Mouse (Mus musculus) c-Kit-positive CD71-positive TER-119-negative erythroid progenitor cells, embryonic 14.5 days (primary cell): ENCODE results near the gene Itpk1.
"Not testable (repeated sequence)": the region's sequence is repeated elsewhere in the genome, so short reads cannot be mapped to it uniquely, and the experiment has no call there.

Experiments used
- DNase-seq: peaks from one replicate; pipeline ENCODE4 v3.0.0-alpha.2; 2013; ENCODE audit warnings: low read depth

Gene Itpk1

GRCm38 (mm10) chr12:102661772-102662171, 43.0 kb downstream of the Itpk1 start:
- DNase-seq = no peak

- DNase-seq = no peak
Measured at GRCm38 (mm10) chr12:102660906-102661651, 43.7 kb downstream of the Itpk1 start.

DNA sequence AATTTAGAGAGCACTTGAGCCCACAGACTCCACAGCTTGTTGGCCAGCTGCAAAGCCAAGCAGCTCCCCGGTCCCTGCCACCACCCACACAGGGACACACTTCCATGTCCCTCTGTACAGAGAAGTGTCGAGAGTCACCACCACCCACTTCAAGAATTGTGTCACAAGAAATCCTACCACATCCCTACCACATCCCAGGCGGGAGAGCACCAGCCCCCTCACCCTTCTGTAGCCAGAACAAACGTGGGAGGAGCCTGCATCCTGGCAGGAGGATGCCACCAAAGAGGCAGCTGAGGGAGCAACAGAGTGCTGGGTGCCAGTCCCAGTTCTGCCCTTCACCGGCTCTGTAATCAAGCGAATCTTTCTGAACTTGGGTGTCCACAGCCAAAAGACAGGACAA, 51.7 kb downstream of the Itpk1 start:
- no peak for DNase-seq

DNA sequence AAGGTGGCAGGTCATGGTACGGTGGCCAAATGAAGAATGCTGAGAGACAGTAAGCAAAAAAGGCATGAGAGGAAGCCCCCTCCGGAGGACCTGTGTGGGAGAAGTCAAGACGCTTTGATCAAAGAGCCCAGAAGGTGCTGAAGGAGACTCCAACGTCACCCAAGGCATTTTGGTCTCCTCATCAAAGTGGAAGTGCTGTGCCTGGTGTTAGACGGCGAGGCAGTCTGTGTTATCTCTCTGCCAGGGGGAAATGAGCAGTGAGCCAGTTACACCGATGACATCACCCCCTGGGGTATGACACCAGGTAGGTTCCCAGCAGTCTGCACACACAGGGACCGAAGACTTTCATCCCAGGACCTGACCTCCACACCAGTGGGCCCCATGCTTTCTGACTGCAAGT, 52.3 kb downstream of the Itpk1 start:
- no peak for DNase-seq

- DNase-seq = no peak
Measured at GRCm38 (mm10) chr12:102651871-102652270, 52.9 kb downstream of the Itpk1 start.

DNA sequence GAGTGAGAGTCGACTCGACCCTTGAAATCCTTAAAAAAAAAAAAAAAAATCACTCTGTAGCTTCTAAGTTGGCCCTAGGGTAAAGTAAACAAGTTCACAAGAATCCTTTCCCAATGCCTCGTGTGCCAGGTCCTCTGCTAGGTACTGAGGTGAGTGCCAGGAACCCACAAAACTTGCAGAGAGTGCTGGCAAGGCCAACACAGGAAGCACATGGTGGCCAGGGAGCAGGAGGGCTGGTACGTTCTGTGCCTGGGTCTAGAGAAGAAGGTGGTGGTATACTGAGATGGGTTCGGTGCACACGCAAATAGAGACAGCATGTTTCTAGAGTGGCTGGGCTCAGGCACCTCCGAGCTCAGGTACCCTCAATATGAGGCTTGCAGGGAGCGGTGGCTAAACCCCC, 53.3 kb downstream of the Itpk1 start:
- no peak for DNase-seq

DNA sequence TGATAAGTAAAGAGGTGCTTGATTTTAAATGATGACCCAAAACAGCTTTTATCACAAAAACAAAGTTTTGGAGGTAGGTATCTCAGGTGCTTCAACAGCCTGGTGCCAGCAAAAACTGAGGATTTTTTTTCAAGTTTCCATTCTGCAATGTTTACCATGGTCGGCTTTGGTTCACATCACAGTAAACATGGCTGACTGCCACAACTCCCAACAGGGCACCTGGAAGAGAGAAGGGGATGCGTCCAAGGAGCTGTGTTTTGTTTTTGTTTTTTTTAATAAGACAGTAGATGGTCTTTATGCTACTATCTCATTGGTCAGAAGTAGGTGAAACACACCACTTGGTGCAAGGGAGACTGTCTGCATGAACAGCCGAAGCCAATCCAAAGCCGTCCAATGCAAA, 54.1 kb downstream of the Itpk1 start:
- DNase-seq = no peak

DNA sequence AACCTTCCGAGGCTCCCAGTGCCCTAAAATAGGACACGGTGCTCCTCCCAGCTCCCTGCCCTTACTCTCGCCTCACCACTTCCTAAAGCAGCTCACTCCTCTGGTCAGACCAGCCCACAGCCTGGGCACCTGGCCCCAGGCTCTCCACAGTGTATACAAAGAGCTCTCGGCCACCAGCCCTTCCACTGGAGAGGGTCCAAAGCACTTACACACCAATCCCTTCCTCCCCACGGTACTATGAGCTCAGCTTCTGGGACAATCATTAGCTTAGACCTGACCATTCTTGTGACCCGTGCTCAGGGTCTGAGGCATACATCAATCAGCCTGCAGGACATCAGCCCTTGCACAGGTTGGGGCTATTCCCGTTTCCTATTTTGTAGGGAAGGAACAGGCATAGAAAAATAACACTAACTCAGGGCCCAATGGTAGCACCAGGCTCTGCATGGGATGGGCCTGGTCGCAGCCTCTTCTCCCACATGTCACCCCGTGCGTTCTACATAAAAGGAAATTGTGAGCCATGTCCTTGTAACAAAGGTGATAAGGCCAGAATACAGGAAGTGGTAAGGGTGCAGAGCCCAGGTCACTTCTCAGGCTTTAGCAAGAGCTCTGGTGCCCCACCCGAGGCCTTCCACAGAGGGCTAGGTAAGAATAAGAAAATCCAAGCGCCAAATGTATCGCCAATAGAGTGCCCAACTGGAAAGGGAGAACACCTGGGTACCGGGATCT, 56.7 kb downstream of the Itpk1 start:
- DNase-seq = no peak

DNA sequence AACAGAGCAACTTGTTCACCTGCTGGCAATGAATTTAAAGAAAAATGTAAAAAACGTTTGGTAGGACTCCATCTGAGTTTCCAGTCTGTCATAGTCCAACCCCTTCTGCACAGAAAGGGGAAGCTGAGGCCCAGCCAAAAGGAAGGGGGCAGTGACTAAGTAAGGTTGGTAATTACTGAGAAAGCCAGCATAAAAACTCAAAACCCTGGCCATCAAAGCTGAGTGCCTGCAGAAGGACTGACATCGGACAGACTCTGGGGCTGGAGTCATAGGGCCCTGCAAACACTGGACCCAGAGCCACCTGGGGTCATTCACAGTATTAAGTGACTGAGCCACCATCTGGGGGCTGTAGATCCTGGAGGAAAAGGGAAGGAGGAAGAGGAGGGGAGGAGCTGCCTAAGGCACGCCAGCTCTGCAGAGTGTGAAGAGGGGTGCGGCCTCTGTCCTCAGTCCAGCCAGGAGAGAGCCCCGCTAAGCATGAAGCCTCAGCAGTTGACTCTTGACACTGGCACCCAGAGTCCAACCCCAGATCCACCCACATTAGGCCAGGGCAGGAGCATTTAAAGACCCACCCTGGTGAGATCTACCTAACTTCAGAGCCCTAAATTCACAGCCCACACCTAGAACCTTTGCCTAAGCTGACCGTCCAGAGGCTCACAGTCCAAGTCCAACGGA, 58.0 kb downstream of the Itpk1 start:
- DNase-seq = no peak

DNA sequence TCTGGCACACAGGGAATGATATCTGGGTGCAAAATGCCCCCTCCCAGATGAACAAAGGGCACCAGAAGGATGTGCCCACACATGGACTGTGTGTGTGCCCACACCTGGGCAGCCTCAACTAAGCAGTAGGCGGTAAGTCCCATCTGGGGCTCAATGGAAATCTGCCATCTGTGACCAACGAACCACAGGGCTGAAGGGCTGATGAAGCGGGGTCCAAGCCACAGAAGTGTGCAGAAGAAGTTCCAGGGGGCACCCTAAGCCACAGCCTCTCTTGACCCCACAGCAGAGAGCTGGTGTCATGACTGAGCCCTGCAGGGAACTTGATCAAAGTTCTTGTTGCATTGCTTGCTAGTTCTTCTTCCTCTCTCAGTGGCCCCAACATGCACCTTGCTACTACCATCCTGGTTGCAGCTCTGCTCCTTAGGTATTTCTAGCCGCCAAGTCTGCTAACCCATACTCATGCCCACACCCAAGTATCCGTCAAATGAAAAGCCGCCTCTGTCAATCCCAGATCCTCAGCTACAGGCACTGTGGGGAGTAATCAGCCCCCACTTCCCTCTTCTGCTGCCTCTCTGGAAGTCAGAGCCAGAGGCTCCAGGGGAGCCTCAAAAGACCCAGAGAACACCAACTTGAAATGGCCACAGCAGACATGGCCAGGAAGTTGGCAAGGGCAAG, 58.7 kb downstream of the Itpk1 start:
- no peak for DNase-seq

- no peak for DNase-seq
Measured at GRCm38 (mm10) chr12:102643316-102643715, 61.4 kb downstream of the Itpk1 start.

- DNase-seq = no peak
Measured at GRCm38 (mm10) chr12:102640436-102641163, 64.1 kb downstream of the Itpk1 start.

GRCm38 (mm10) chr12:102638878-102639277, 65.9 kb downstream of the Itpk1 start:
- no peak for DNase-seq

GRCm38 (mm10) chr12:102637235-102637634, 67.5 kb downstream of the Itpk1 start:
- no peak for DNase-seq

DNA sequence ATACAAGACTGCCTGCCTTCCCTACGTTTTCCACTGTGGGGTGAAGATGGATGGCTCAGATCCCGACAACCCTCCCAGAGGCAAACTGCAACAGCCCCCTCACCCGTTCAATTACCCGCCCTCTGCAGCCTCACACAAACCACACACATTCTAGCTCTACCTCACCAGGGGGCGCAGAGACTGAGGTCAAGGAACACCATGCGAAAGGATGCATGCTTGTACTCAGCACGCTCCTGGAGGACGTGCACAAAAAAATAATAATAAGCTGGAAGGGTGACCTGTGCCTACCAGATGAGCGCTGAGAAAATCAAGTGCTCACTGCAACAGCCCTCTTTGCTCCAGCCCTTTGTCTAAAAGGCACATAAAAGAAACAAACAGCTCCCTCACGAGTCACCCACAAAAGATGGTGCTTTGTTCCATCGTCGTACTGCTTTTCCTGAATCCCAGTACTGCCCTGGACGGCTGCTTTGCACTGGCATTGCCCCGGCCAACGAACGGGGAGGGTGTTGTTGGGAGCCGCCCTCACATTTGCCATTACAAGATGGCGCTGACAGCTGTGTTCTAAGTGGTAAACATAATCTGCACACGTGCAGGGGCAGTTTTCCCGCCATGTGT, 70.2 kb downstream of the Itpk1 start:
- no peak for DNase-seq

DNA sequence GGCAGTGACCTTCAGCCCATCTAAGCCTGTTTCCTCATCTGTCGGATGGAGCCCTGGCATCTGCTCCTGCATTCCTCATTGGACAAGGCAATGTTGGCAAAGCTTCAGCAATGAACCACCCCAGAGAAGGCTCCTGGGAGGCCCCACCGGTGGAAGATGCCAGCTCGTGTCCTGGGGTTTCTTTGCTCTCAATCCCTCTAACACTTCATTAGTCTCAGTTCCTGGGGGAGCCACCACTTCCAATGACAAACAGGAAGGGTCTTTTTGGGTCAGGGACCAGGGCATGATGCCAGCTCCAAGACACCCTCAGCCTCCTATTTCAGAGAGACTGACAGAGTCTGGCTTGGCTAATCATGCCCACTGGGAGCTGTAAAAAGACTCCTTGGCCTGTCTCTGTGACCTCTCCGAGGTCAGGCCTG, 71.6 kb downstream of the Itpk1 start:
- no peak for DNase-seq

GRCm38 (mm10) chr12:102631690-102632089, 73.0 kb downstream of the Itpk1 start:
- DNase-seq = no peak

- not testable (repeated sequence) for DNase-seq
Measured at GRCm38 (mm10) chr12:102630471-102630870, 74.3 kb downstream of the Itpk1 start.

DNA sequence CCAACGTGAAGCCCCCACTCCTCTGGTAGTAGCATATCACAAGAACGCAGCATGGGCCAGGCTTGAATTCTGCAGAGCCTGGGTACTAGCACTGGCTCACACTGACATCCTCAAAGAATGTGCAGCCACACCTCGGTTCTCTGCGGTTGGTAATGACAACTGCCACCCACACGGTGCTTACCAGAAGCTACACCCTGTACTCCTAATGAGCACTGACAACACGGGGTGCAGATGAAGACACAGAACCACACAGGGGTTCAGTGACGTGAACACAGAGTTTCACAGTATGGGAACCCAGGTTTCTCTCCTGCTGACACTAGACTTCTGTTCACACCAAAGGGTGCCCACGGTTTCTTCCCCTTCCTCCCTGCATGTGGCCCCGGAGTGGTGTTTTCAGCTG, 76.5 kb downstream of the Itpk1 start:
- DNase-seq = no peak

GRCm38 (mm10) chr12:102627545-102627944, 77.2 kb downstream of the Itpk1 start:
- no peak for DNase-seq

GRCm38 (mm10) chr12:102626841-102627240, 77.9 kb downstream of the Itpk1 start:
- DNase-seq = no peak
